Mouse (Mus musculus): ENCODE results near the gene Zfp804a.

The Zfp804a gene

DNA sequence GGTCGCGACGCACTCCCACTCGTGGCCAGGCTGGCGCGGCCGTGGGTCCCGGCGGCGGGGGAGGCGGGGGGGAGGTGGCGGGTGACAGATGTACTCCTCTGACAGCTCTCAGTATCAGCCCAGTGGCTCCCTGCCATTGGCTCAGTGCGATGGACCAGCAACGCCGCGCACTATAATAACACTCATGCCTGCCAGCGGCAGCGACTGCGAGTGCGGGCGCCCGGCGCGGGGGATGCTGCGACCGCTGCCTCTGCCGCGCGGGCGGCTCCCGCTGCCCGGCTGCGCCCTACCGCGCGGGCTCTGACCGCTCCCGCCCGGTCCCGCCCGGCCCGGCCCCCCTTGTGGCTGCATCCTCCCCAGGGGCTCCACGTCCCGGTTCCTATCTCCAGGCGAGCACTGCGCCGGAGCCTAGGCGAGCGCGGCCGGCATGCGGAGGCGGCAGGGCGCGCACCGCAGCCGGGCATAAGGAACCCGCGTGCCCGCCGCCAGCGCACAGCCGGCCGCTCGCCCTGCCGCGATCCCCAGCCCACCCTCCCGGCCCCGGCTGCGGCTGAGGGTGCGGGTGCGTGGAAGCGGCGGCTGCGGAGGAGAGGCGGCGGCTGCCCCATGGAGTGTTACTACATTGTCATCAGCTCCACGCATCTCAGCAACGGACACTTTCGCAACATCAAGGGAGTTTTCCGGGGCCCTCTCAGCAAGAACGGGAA, at the start of gene Zfp804a:
Gene Zfp804a (plus strand): TSS at position 38 of the 707 bp plus-strand sequence.
- DNase-seq (ENCODE audit: low spot score): peak; percentile 42

DNA sequence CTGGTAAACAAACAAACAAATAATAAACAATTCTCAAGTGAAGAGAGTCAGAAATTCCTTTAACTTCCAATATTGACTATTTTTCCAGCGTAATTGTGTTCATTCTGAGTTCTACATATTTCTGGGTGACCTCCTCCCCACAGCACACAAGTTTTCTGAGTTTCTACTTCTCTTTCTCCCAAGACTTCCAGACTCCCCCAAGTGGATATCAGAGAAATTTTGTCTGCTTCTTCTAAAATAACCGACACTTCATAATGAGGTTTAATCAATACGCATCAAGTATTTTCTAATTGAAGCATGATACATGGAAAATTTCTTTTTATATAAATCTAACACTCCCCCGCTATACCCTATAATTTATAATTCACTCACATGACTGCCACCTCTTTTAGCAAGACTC, 1.4 kb upstream of the Zfp804a start:
- no peak for DNase-seq (ENCODE audit: low spot score)

- peak; percentile 43 for DNase-seq (ENCODE audit: low spot score)
These were observed 461 bp upstream of the Zfp804a start for GRCm38 (mm10) chr2:82052338-82053184.

DNA sequence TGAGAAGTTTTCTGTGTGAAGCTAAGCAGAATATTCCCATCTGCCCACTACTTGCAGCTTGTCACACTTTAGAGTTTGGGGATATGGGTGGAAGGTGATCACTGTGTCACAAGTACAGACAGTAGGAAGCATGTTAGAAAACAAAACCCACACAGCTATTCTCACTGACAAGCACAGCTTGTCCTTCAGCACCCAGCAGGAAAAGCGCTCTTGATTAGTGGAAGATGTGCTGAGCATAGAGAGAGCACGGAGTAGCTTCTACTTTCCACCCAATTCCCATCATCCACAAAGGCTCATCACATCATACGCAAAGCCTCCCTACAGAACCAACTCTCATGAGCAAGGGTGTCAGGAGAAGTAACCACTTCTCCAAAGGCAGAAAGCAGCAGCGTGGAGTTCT, 1.4 kb downstream of the Zfp804a start:
- DNase-seq (ENCODE audit: low spot score): no peak

GRCm38 (mm10) chr2:82064671-82065070, 11.6 kb downstream of the Zfp804a start:
- no peak for DNase-seq (ENCODE audit: low spot score)

DNA sequence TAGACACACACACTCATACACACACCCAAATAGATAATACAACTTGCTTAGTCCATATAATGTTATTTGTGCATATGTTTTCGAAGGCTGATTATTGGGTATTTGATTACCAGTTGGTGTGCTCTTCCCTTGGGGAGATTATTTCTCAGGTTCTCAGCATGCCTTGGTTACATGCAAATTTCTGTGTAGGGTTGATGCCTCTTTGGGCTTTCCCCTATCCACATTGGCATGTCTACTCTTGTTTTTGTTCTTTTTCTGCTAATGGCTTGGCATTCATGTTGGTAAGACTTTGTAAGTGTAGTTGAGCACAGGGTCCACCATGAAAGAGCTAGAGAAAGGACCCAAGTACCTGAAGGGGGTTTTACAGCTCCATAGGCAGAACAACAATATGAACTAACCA, 14.9 kb downstream of the Zfp804a start:
- no peak for DNase-seq (ENCODE audit: low spot score)

GRCm38 (mm10) chr2:82069172-82069571, 16.1 kb downstream of the Zfp804a start:
- no peak for DNase-seq (ENCODE audit: low spot score)

GRCm38 (mm10) chr2:82076883-82077282, 23.9 kb downstream of the Zfp804a start:
- no peak for DNase-seq (ENCODE audit: low spot score)

DNA sequence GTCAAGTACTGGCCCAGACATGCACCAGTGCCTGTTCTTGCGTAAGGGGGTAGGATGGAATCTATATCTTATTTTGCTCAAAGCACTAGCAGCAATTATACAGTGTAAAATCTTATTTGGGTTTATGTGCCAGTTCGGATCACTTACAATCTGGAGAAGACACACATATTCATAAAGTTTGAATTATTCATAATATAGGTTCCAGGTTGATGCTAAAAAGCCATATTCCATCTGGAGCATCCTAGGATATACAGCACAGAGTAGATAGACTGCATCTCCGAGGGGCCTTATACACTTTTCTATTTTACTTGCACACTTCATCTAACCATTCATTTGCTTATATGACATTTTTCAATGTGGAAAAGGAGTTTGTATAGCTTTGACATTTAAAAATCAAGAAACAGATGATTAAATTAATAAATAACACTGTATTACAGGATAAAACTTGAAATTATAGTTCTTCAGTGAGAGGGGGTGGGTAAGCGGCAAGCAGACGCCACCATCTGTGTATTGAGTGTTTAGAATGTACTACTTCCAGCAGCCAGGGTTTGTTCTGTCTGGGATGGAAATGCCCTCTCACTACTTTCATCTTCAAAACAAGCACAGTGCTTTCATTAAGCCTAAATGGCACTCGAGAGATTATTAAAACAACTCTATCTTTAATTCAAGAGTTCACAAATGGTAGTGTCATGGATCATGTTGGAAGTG, 25.4 kb downstream of the Zfp804a start:
- no peak for DNase-seq (ENCODE audit: low spot score)

GRCm38 (mm10) chr2:82080678-82081077, 27.7 kb downstream of the Zfp804a start:
- DNase-seq (ENCODE audit: low spot score): no peak

- no peak for DNase-seq (ENCODE audit: low spot score)
These were observed 60.1 kb downstream of the Zfp804a start for GRCm38 (mm10) chr2:82113148-82113547.

DNA sequence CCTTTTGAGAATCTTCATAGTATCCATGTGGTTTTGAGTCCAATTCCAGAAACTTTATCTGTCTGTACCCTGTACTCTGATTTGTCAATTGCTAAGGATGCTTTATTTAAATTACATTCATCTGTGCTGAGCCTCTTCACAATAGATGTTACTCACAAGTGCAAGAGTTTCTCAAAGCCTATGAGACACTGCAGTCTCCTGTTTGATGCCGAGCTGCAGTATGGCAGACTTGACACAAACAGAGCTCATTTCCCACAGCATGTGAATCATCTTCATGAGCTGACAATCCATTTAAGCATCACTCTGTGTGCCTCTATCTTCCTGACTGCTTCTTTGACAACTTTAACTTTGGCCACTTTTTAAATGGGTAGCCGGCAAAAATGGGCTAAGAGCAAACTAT, 60.6 kb downstream of the Zfp804a start:
- no peak for DNase-seq (ENCODE audit: low spot score)

GRCm38 (mm10) chr2:82119577-82119976, 66.6 kb downstream of the Zfp804a start:
- no peak for DNase-seq (ENCODE audit: low spot score)

GRCm38 (mm10) chr2:82178693-82179092, 125.7 kb downstream of the Zfp804a start:
- no peak for DNase-seq (ENCODE audit: low spot score)

GRCm38 (mm10) chr2:82181010-82181409, 128.0 kb downstream of the Zfp804a start:
- no peak for DNase-seq (ENCODE audit: low spot score)

DNA sequence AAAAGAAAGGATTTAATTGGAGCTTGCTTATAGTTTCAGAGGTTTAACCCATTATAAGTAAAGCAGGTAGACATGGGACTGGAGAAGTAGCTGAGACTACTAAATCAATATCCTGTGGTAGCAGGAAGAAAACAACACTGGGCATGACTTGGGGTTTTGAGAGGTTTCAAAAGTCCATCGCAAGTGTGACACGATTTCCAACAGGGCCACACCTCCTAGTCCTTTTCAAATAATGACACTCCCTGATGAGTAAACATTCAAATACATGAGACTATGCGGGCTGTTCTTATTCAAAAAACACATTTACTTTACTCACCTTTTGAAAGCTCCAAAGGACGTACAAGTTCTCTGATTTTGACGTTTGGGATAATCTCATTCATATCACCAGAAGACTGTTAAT, 146.9 kb downstream of the Zfp804a start:
- DNase-seq (ENCODE audit: low spot score): no peak

GRCm38 (mm10) chr2:82200616-82201015, 147.6 kb downstream of the Zfp804a start:
- no peak for DNase-seq (ENCODE audit: low spot score)

- DNase-seq (ENCODE audit: low spot score): no peak
These were observed 157.6 kb downstream of the Zfp804a start for GRCm38 (mm10) chr2:82210605-82211004.

- no peak for DNase-seq (ENCODE audit: low spot score)
These were observed 158.9 kb downstream of the Zfp804a start for GRCm38 (mm10) chr2:82211972-82212371.

- DNase-seq (ENCODE audit: low spot score): no peak
These were observed 164.9 kb downstream of the Zfp804a start for GRCm38 (mm10) chr2:82217873-82218272.

GRCm38 (mm10) chr2:82246020-82246419, 193.0 kb downstream of the Zfp804a start:
- DNase-seq (ENCODE audit: low spot score): no peak

DNA sequence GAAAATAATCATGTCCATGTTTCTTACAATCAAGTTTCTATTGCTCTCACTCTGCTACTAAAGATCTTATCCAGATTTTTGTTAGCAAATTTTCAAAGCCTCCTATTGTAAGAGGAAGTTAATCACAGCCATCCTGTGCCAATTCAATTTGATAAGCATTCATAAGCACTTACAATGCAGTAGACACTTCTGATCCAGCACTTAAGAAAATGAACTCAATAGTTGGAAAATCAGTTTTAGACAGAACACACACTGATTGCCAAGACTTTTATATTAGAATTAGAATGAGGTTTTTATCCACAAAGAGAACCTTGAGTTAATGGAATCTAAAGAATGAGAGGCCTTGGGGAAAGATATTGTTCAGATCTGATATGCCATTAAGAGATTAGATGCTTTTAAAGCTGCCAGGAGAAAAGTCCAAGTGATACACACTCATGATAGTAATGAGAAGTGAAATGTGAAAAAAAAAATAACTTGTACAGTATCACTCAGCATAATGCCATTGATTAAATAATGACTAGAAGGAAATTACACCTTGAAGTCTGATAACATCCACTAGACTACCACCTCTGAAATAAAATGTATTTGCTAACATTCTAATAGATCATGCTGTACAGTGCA, 194.0 kb downstream of the Zfp804a start:
- no peak for DNase-seq (ENCODE audit: low spot score)

Data from testis, postnatal 10 days (tissue).